Mouse (Mus musculus) T-cell, adult 2 months (primary cell): ENCODE measurements around the gene Gpr1.
"Not testable (repeated sequence)": the region's sequence is repeated elsewhere in the genome, so short reads cannot be mapped to it uniquely, and the experiment has no call there.

Experiments used
- DNase-seq: peaks from one replicate; pipeline ENCODE4 v3.0.0; 2022; ENCODE audit warnings: low spot score

The Gpr1 gene

DNA sequence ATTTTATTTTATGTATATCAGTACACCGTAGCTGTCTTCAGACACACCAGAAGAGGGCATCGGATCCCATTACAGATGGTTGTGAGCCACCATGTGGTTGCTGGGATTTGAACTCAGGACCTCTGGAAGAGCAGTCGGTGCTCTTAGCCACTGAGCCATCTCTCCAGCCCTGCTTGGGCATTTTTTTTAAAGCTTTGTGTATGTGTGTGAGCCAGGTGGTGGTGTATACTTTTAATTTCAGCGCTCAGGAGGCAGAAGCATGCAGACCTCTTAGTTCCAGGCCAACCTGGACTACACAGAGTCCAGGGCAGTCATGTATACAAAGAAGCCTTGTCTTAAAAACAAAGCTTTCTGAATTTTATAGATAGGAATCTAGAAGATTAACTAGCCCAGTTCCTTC lies 33.8 kb downstream of the Gpr1 start:
- not testable (repeated sequence) for DNase-seq

- DNase-seq: no peak
Measured at GRCm38 (mm10) chr1:63180122-63180521, 34.2 kb downstream of the Gpr1 start.

GRCm38 (mm10) chr1:63178308-63178707 lies 36.0 kb downstream of the Gpr1 start:
- DNase-seq: no peak

DNA sequence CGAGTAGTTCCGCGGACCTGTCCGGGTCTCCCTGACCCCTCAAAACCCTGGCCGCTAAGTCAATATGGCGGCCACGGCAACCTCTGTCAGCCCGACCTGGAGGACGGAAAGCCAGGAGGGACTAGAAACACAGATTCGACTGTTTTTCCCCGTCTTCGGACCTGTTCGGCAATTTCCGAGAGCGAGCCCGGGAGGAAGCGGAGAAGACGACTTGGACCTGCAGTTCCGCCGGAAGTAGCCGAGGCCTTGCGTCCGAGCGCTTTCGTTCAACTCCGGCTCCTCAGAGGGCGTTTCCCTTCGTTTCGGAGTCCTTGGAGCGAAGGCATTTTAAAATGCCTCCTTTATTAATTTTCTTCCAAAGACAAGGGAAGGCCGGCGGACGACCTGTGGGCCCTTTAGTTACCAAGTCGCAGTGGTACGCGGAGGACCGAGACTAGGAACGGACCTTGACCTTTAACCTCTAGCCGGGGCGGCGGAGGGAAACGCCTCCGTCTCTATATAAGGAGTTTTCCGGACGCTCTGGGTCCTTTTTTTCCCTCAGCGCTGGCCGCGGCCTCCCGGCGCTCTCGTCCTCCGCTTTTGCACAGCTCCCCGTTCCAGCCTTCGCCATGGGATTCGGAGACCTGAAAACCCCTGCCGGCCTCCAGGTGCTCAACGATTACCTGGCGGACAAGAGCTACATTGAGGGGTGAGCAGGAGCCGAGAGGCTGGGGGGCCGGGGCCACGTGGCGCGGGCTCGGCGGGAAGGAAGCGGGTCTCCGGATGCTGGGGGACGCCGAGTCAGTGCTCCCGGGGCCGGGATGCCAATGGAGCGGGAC lies 37.5 kb downstream of the Gpr1 start, which contains the start of the genes Eef1b2 and Ndufs1:
Eef1b2 (plus strand) TSS at position 222 of the 818 bp plus-strand sequence.
Ndufs1 (minus strand) TSS at position 230 of the 818 bp plus-strand sequence.
- peak; percentile 97 for DNase-seq

DNA sequence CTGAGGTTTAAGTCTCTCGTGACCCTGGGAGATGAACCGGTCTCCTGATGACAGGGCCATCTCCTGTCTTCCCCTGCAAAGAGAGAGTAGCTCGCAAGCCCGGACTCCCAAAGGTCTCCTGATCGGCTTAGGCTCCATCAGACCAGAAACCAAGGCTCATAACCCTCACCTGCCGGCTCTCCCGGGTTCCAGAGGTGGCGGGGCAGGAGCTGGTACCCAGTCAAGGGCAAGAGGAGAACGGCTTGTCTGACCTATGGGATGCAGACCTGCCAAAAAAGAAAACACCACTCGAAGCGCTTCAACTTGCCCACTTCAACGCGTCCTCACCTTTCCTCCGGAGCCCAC lies 38.1 kb downstream of the Gpr1 start:
- no peak for DNase-seq

DNA sequence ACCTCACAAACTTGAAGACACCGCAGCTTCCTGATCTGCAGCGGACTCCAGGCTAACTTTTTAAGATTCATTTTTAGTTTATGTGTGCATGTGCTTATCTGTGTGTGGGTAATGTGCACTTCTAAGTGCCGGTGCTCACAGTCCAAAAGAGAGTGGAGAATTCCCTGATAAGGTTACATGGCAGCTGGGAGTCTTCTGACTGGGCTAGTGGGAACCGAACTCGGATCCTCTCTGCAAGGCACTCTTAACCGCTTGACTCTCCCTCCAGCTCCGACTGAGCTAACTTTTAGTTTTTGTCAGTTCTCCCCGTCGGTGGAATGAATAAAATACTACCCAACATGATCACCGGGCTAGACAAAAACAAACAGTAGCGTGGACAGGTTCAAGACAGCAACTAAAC lies 38.5 kb downstream of the Gpr1 start:
- no peak for DNase-seq

DNA sequence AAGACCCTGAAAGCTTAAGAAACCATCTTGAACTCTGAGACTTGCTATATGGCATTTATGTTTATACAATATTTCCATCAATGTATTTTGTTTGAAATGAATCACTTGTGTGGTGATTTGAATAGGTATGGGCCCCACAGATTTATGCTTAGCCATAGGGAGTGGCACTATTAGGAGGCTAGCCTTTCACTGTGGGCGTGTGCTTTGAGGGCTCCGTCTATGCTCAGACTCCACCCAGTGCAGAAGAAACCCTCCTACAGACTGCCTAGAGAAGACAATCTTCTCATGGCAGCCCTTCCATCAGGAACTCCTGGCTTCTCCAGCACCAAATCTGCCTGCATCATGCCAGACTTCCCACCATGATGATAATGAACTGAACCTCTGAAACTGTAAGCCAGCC lies 45.7 kb downstream of the Gpr1 start:
- no peak for DNase-seq

- DNase-seq: no peak
Measured at GRCm38 (mm10) chr1:63140231-63140630, 74.1 kb downstream of the Gpr1 start.

DNA sequence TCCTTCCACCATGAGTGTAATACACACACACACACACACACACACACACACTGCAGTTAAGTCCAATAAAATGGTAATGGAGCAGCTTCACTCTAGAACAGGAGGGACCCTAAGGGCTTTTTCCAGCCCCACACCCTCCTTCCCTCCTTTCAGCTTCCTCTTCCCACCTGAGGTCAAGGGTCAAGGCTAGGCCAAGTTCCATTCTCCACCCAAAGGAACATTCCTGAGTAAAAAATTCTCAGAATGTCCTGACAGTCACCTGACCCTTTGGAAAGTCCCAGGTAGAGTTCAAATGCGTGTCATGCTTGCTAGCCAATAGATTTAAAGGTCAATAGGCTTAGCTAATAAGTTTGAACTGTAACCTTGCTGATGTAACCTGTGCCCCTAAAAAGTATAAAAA lies 75.8 kb downstream of the Gpr1 start:
- not testable (repeated sequence) for DNase-seq

DNA sequence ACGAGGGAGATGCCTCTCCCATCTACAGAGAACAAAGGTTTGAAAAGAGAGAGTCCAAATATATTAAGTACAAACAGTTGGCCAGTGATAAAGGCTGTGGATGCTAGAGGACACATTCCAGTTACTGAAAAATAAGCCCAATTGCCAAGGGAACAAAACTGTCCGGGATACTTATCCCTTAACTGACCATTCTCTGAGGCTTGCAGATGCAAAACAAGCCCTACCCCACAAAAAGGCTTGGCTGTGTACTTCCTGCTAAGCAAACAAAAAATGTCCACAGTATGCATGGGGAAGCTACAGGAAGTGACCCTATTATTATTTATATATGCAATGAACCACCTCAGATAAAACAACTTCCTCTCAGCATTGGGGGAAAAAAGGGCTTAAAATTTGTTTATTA lies 76.4 kb downstream of the Gpr1 start:
- no peak for DNase-seq

DNA sequence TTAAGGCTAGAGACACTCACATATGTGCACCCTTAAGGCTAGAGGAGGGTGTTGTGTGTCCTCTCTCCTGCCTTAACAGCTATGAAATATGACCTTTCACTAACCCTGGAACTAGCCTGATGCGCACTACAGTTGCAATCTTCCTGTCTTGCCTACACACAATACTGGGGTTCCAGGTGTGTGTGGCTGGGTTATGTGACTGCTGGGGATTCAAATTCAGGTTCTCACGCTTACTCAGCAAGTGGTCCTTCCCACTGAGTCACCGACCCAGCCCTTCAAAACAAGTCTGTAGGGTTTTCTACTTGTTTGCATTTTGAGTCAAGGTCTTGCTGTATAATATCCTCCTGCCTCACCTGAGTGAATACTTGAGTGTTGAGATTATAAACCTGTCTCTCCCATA lies 79.8 kb downstream of the Gpr1 start:
- no peak for DNase-seq
